Mouse (Mus musculus): ENCODE data around the gene Scg5. TPM values are rescaled to one million over a fixed set of nuclear protein-coding genes. Genes with fewer than 3 reads are reported as not detected.

Scg5 gene
- polyA plus RNA-seq, 1 experiment from 2014 or later = 36.0 TPM

- DNase-seq (ENCODE audit: low spot score) = no peak
- Histone ChIP-seq H3K4me2 (ENCODE audit: low read depth, low read length, severe bottlenecking) (no peak overlapping the region), H3K9ac (ENCODE audit: low read length) (no peak overlapping the region), H3K4me3 (ENCODE audit: low read depth, low read length) (no peak overlapping the region), H3K4me1 (replicated peaks; ENCODE audit: control insufficient read depth, insufficient read depth, low read length) (no peaks in the 10 kb centered on the region), H3K9me3 (ENCODE audit: control insufficient read depth, low read length) (no peaks in the 10 kb centered on the region), H3K36me3 (ENCODE audit: control insufficient read depth, insufficient read depth, low read length) (no peaks in the 10 kb centered on the region), H3K27ac (ENCODE audit: low read depth, low read length) (no peak overlapping the region), H3K27me3 (ENCODE audit: control insufficient read depth, insufficient read depth, low read length) (no peaks in the 10 kb centered on the region)
- WGBS = 83% methylated on average over 6 of the region's 6 CpGs
- no peak for ATAC-seq (replicated peaks; ENCODE audit: low FRiP score)
Measured at GRCm38 (mm10) chr2:113774150-113774805, 54.6 kb downstream of the Scg5 start.

DNA sequence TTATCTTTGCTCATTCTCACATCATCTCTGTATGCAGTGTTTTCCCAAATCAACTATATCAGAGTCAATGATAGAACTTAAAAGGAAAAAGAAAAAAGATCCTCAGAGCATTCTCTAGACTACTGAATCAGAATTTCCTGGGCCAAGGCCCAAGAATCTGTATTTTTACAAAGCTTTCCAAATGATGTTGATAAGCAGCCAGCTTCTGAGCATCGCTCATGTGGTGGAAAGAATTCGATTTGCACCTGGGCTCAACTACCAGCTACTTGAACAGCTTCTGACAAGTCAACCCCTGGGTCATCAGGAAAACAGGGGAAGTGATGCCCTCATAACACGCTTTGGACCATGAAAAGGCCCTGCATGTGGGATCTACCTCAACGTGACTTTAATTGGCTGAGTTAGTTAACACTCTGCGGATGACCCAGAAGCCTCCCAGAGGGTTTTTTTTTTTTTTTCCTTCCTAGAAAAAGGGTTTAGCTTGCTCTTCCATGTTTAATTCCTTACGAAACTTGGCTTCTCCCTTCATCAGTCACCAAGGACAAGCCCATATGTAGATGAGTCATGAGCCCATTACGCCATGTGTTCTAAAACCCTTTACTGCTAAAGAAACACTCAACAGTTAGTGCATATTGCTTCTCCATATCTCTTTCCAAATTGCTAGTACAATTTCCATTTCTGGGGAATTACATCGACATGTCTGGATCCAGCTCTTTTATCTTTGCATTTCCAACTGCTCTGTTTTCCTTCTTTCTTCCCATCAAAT, 60.2 kb downstream of the Scg5 start:
- H3K36me3 ChIP-seq (ENCODE audit: control insufficient read depth, insufficient read depth, low read length) = no peaks in the 10 kb centered on the region

GRCm38 (mm10) chr2:113765885-113766284, 63.0 kb downstream of the Scg5 start:
- H3K27me3 ChIP-seq (ENCODE audit: control insufficient read depth, insufficient read depth, low read length) = no peaks in the 10 kb centered on the region
- WGBS = 83% methylated on average over 1 of the region's 1 CpGs
- H3K9me3 ChIP-seq (ENCODE audit: control insufficient read depth, low read length) = no peaks in the 10 kb centered on the region
- ATAC-seq (replicated peaks; ENCODE audit: low FRiP score) (no peak), DNase-seq (ENCODE audit: low spot score) (no peak)
- no peak overlapping the region for H3K9ac ChIP-seq (ENCODE audit: low read length)
- H3K4me3 ChIP-seq (ENCODE audit: low read depth, low read length) = no peak overlapping the region
- no peaks in the 10 kb centered on the region for H3K4me1 ChIP-seq (replicated peaks; ENCODE audit: control insufficient read depth, insufficient read depth, low read length)
- H3K27ac ChIP-seq (ENCODE audit: low read depth, low read length) = no peak overlapping the region
- no peak overlapping the region for H3K4me2 ChIP-seq (ENCODE audit: low read depth, low read length, severe bottlenecking)
- no peaks in the 10 kb centered on the region for H3K36me3 ChIP-seq (ENCODE audit: control insufficient read depth, insufficient read depth, low read length)

More for the DNA sequence above, 60.2 kb downstream of the Scg5 start:
- 90% methylated on average over 8 of the region's 8 CpGs for WGBS
- Histone ChIP-seq H3K9ac (ENCODE audit: low read length) (no peak overlapping the region), H3K4me1 (replicated peaks; ENCODE audit: control insufficient read depth, insufficient read depth, low read length) (no peaks in the 10 kb centered on the region), H3K27ac (ENCODE audit: low read depth, low read length) (no peak overlapping the region), H3K4me3 (ENCODE audit: low read depth, low read length) (no peak overlapping the region), H3K4me2 (ENCODE audit: low read depth, low read length, severe bottlenecking) (no peak overlapping the region), H3K9me3 (ENCODE audit: control insufficient read depth, low read length) (no peaks in the 10 kb centered on the region), H3K27me3 (ENCODE audit: control insufficient read depth, insufficient read depth, low read length) (no peaks in the 10 kb centered on the region)
- no peak for DNase-seq (ENCODE audit: low spot score)
- ATAC-seq (replicated peaks; ENCODE audit: low FRiP score) = no peak

GRCm38 (mm10) chr2:113764968-113765367, 64.0 kb downstream of the Scg5 start:
- DNase-seq (ENCODE audit: low spot score) (no peak), ATAC-seq (replicated peaks; ENCODE audit: low FRiP score) (no peak)
- Histone ChIP-seq H3K4me1 (replicated peaks; ENCODE audit: control insufficient read depth, insufficient read depth, low read length) (no peaks in the 10 kb centered on the region), H3K9me3 (ENCODE audit: control insufficient read depth, low read length) (no peaks in the 10 kb centered on the region), H3K27ac (ENCODE audit: low read depth, low read length) (no peak overlapping the region), H3K4me3 (ENCODE audit: low read depth, low read length) (no peak overlapping the region), H3K9ac (ENCODE audit: low read length) (no peak overlapping the region), H3K36me3 (ENCODE audit: control insufficient read depth, insufficient read depth, low read length) (no peaks in the 10 kb centered on the region), H3K4me2 (ENCODE audit: low read depth, low read length, severe bottlenecking) (no peak overlapping the region), H3K27me3 (ENCODE audit: control insufficient read depth, insufficient read depth, low read length) (no peaks in the 10 kb centered on the region; the same call in 1 of the 2 replicates)
- WGBS = 84% methylated on average over 5 of the region's 5 CpGs

GRCm38 (mm10) chr2:113758311-113759161, 70.4 kb downstream of the Scg5 start, which contains the start of gene Grem1:
Grem1 (minus strand) TSS chr2:113758646.
- Histone ChIP-seq H3K4me1 (replicated peaks; ENCODE audit: control insufficient read depth, insufficient read depth, low read length) (peaks cover 7% of the 10 kb centered on the region; the same call in 1 of the 2 replicates), H3K27me3 (ENCODE audit: control insufficient read depth, insufficient read depth, low read length) (peaks cover 32% of the 10 kb centered on the region), H3K4me2 (ENCODE audit: low read depth, low read length, severe bottlenecking) (peak within 1 kb of the TSS; percentile 93), H3K36me3 (ENCODE audit: control insufficient read depth, insufficient read depth, low read length) (no peaks in the 10 kb centered on the region), H3K9me3 (ENCODE audit: control insufficient read depth, low read length) (no peaks in the 10 kb centered on the region), H3K9ac (ENCODE audit: low read length) (peak within 1 kb of the TSS; percentile 37), H3K4me3 (ENCODE audit: low read depth, low read length) (peak within 1 kb of the TSS; percentile 47), H3K27ac (ENCODE audit: low read depth, low read length) (no peak within 1 kb of the TSS)
- 1% methylated on average over 62 of the region's 64 CpGs for WGBS
- DNase-seq (ENCODE audit: low spot score) (peak; percentile 65), ATAC-seq (replicated peaks; ENCODE audit: low FRiP score) (peak; percentile 67)

DNA sequence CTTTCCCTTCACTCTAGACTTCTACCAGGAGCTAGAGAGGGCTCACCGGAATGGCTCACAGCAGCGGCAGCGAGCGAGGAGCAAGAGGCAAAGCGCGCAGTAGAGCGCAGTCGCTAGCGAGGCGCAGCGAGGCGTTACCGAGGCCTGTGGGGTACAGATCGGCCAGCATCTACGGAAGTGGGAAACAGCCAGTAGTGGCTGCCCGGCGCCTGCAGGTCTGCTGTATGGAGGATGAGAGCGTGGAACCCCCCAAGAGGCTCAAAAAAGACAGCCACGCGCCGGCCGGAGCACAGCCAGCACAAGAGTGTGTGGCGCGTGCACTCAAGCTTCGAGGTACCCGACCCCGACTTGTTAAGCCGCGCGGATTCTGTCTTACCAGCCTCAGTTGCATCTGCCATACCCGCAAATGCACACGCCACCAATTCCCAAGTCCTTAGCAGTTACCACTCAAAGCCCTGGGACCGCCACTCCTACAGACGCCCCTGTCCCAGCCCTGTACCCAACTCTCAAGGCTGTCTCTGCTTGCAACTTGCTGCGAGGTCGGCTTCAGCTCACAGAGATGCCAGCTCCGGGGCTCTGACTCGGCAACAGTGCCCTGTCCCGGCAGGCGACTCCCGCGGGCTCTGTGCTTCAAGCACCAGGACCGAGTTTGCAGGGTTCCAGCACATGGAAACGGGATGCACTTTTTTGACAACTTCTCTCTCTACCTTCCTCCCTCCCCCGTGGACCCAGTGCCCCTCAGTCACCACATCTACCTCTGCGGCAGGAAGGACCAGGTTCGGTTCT, 71.2 kb downstream of the Scg5 start:
- H3K27me3 ChIP-seq (ENCODE audit: control insufficient read depth, insufficient read depth, low read length) = peaks cover 32% of the 10 kb centered on the region
- DNase-seq (ENCODE audit: low spot score) (peak; percentile 74), ATAC-seq (replicated peaks; ENCODE audit: low FRiP score) (peak; percentile 52)
- H3K9me3 ChIP-seq (ENCODE audit: control insufficient read depth, low read length) = no peaks in the 10 kb centered on the region
- peak overlapping the region; percentile 47 for H3K4me3 ChIP-seq (ENCODE audit: low read depth, low read length)
- H3K4me2 ChIP-seq (ENCODE audit: low read depth, low read length, severe bottlenecking) = peak overlapping the region; percentile 93
- no peak overlapping the region for H3K27ac ChIP-seq (ENCODE audit: low read depth, low read length)
- WGBS = under 1% methylated on average over 47 of the region's 47 CpGs
- peaks cover 7% of the 10 kb centered on the region; the same call in 1 of the 2 replicates for H3K4me1 ChIP-seq (replicated peaks; ENCODE audit: control insufficient read depth, insufficient read depth, low read length)
- H3K36me3 ChIP-seq (ENCODE audit: control insufficient read depth, insufficient read depth, low read length) = no peaks in the 10 kb centered on the region
- H3K9ac ChIP-seq (ENCODE audit: low read length) = peak overlapping the region; percentile 27

GRCm38 (mm10) chr2:113756924-113757524, 71.9 kb downstream of the Scg5 start:
- DNase-seq (ENCODE audit: low spot score) = peak; percentile 53
- Histone ChIP-seq H3K9me3 (ENCODE audit: control insufficient read depth, low read length) (no peaks in the 10 kb centered on the region), H3K27ac (ENCODE audit: low read depth, low read length) (no peak overlapping the region), H3K4me1 (replicated peaks; ENCODE audit: control insufficient read depth, insufficient read depth, low read length) (peaks cover 7% of the 10 kb centered on the region; the same call in 1 of the 2 replicates), H3K4me3 (ENCODE audit: low read depth, low read length) (peak overlapping the region; percentile 47), H3K4me2 (ENCODE audit: low read depth, low read length, severe bottlenecking) (peak overlapping the region; percentile 93), H3K36me3 (ENCODE audit: control insufficient read depth, insufficient read depth, low read length) (no peaks in the 10 kb centered on the region), H3K27me3 (ENCODE audit: control insufficient read depth, insufficient read depth, low read length) (peaks cover 32% of the 10 kb centered on the region), H3K9ac (ENCODE audit: low read length) (peak overlapping the region; percentile 25)
- no peak for ATAC-seq (replicated peaks; ENCODE audit: low FRiP score)
- WGBS = 1% methylated on average over 12 of the region's 12 CpGs

Measured in forebrain, embryonic 11.5 days (tissue).